Mouse (Mus musculus): ENCODE data around the gene Gm3173. TPM values are rescaled to one million over a fixed set of nuclear protein-coding genes. Genes with fewer than 3 reads are reported as not detected.
"Not testable (repeated sequence)": the region's sequence is repeated elsewhere in the genome, so short reads cannot be mapped to it uniquely, and the experiment has no call there.

Gene Gm3173
- not detected in 2 replicates for polyA plus RNA-seq (2012; ENCODE audit: insufficient read depth, insufficient read length, missing spikeins)

GRCm38 (mm10) chr14:4430692-4431091 is at the start of gene Gm3173:
TSS of gene Gm3173 (plus strand) at chr14:4430992.
- H3K4me3 ChIP-seq (ENCODE audit: insufficient read depth, low read length); H3K27ac ChIP-seq (ENCODE audit: insufficient read depth, low read depth, low read length); H3K4me1 ChIP-seq (ENCODE audit: control insufficient read depth, insufficient read depth, low read length): not testable (repeated sequence)

GRCm38 (mm10) chr14:4385606-4386005 is 45.2 kb upstream of the Gm3173 start:
- H3K4me1 ChIP-seq (ENCODE audit: control insufficient read depth, insufficient read depth, low read length); H3K4me3 ChIP-seq (ENCODE audit: insufficient read depth, low read length); H3K27ac ChIP-seq (ENCODE audit: insufficient read depth, low read depth, low read length): not testable (repeated sequence)

- not testable (repeated sequence) for H3K4me3 ChIP-seq (ENCODE audit: insufficient read depth, low read length); H3K4me1 ChIP-seq (ENCODE audit: control insufficient read depth, insufficient read depth, low read length); H3K27ac ChIP-seq (ENCODE audit: insufficient read depth, low read depth, low read length)
These were observed 37.8 kb upstream of the Gm3173 start for GRCm38 (mm10) chr14:4392841-4393530.

GRCm38 (mm10) chr14:4397226-4397625 is 33.6 kb upstream of the Gm3173 start, which contains the start of gene Gm3159:
TSS of gene Gm3159 (plus strand) at chr14:4397526.
- not testable (repeated sequence) for H3K4me3 ChIP-seq (ENCODE audit: insufficient read depth, low read length); H3K4me1 ChIP-seq (ENCODE audit: control insufficient read depth, insufficient read depth, low read length); H3K27ac ChIP-seq (ENCODE audit: insufficient read depth, low read depth, low read length)

- H3K4me1 ChIP-seq (ENCODE audit: control insufficient read depth, insufficient read depth, low read length); H3K4me3 ChIP-seq (ENCODE audit: insufficient read depth, low read length); H3K27ac ChIP-seq (ENCODE audit: insufficient read depth, low read depth, low read length): not testable (repeated sequence)
These were observed 32.2 kb upstream of the Gm3173 start for GRCm38 (mm10) chr14:4398624-4399023.

- not testable (repeated sequence) for H3K4me3 ChIP-seq (ENCODE audit: insufficient read depth, low read length); H3K4me1 ChIP-seq (ENCODE audit: control insufficient read depth, insufficient read depth, low read length); H3K27ac ChIP-seq (ENCODE audit: insufficient read depth, low read depth, low read length)
These were observed 30.5 kb upstream of the Gm3173 start for GRCm38 (mm10) chr14:4400115-4400789.

- not testable (repeated sequence) for H3K27ac ChIP-seq (ENCODE audit: insufficient read depth, low read depth, low read length); H3K4me1 ChIP-seq (ENCODE audit: control insufficient read depth, insufficient read depth, low read length); H3K4me3 ChIP-seq (ENCODE audit: insufficient read depth, low read length)
These were observed 29.5 kb upstream of the Gm3173 start for GRCm38 (mm10) chr14:4401245-4401644.

GRCm38 (mm10) chr14:4403840-4404239 is 27.0 kb upstream of the Gm3173 start:
- not testable (repeated sequence) for H3K27ac ChIP-seq (ENCODE audit: insufficient read depth, low read depth, low read length); H3K4me3 ChIP-seq (ENCODE audit: insufficient read depth, low read length); H3K4me1 ChIP-seq (ENCODE audit: control insufficient read depth, insufficient read depth, low read length)

GRCm38 (mm10) chr14:4409939-4410338 is 20.9 kb upstream of the Gm3173 start:
- not testable (repeated sequence) for H3K27ac ChIP-seq (ENCODE audit: insufficient read depth, low read depth, low read length); H3K4me1 ChIP-seq (ENCODE audit: control insufficient read depth, insufficient read depth, low read length); H3K4me3 ChIP-seq (ENCODE audit: insufficient read depth, low read length)

GRCm38 (mm10) chr14:4414965-4415835 is 15.6 kb upstream of the Gm3173 start, which contains the start of gene Gm3164:
TSS of gene Gm3164 (plus strand) at chr14:4415448.
- not testable (repeated sequence) for H3K27ac ChIP-seq (ENCODE audit: insufficient read depth, low read depth, low read length); H3K4me1 ChIP-seq (ENCODE audit: control insufficient read depth, insufficient read depth, low read length); H3K4me3 ChIP-seq (ENCODE audit: insufficient read depth, low read length)

GRCm38 (mm10) chr14:4481445-4481844 is 50.7 kb downstream of the Gm3173 start, which contains the start of gene Gm3182:
TSS of gene Gm3182 (plus strand) at chr14:4481745.
- H3K4me3 ChIP-seq (ENCODE audit: insufficient read depth, low read length): not testable (repeated sequence)

GRCm38 (mm10) chr14:4499425-4499824 is 68.6 kb downstream of the Gm3173 start:
- not testable (repeated sequence) for H3K4me1 ChIP-seq (ENCODE audit: control insufficient read depth, insufficient read depth, low read length); H3K27ac ChIP-seq (ENCODE audit: insufficient read depth, low read depth, low read length); H3K4me3 ChIP-seq (ENCODE audit: insufficient read depth, low read length)

More at GRCm38 (mm10) chr14:4481445-4481844, 50.7 kb downstream of the Gm3173 start, which contains the start of gene Gm3182:
- not testable (repeated sequence) for H3K4me1 ChIP-seq (ENCODE audit: control insufficient read depth, insufficient read depth, low read length); H3K27ac ChIP-seq (ENCODE audit: insufficient read depth, low read depth, low read length)

- not testable (repeated sequence) for H3K4me3 ChIP-seq (ENCODE audit: insufficient read depth, low read length); H3K27ac ChIP-seq (ENCODE audit: insufficient read depth, low read depth, low read length); H3K4me1 ChIP-seq (ENCODE audit: control insufficient read depth, insufficient read depth, low read length)
These were observed 124.3 kb downstream of the Gm3173 start, which contains the start of gene Gm3047 for GRCm38 (mm10) chr14:4555105-4555504. TSS of gene Gm3047 (plus strand) at chr14:4555405.

Data from bone marrow macrophage, adult 2 months (primary cell).